Mouse (Mus musculus) heart, adult 2 months (tissue): ENCODE measurements around the gene Tigar.

Experiments used
- EP300 ChIP-seq: fragments of 200-500 bp; IDR thresholded peaks from 2 replicates; pipeline ENCODE4 v1.6.1; 2011; ENCODE audit warnings: low read depth, low read length, control low read depth; ENCODE audit not compliant: insufficient read depth
- POLR2A ChIP-seq: fragments of 200-500 bp; IDR thresholded peaks from 2 replicates; pipeline ENCODE4 v1.6.1; 2011; ENCODE audit warnings: mild to moderate bottlenecking, low read depth, low read length, control low read depth; ENCODE audit not compliant: insufficient read depth

DNA sequence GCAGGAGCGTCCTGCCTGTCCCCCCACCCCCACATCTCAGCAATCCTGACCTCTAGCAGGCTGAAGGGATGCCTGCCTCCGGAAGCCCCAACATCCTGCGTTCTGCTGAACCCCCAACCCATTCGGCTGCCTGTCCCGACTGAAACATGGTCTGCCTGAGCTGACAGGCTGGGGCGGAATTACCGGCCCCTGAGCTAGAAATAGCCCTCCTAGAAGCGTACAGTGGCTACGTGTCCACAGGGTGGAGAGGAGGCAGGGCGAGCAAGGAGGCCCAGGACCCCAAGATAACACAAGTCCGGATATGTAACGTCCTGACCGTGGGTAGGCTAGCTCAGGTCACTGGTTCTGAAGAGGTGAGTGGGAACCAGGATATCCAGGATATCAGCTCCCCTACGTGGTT lies 44.5 kb downstream of the Tigar start:
- TF ChIP-seq EP300 (no peak), POLR2A (no peak)
